Mouse (Mus musculus) spleen, adult 2 months (tissue): ENCODE measurements around the gene Rnf214. TPM values are rescaled to one million over a fixed set of nuclear protein-coding genes. Genes with fewer than 3 reads are reported as not detected.

Experiments
- DNase-seq, 2 experiments: peaks; one replicate each; pipeline versions ENCODE4 v3.0.0 to v3.0.0-alpha.2; 2012 to 2021; ENCODE audit warnings: low spot score in 2 of 2, low read depth in 1 of 2
- H3K27ac ChIP-seq: fragments of 200-500 bp; 2 replicates; pipeline ENCODE4 v1.5.1; 2012; ENCODE audit warnings: low read length, inconsistent platforms; ENCODE audit not compliant: insufficient read depth
- H3K27me3 ChIP-seq: fragments of 200-500 bp; 2 replicates; pipeline ENCODE4 v1.6.1; 2012; ENCODE audit warnings: mild to moderate bottlenecking, moderate library complexity, low read length, inconsistent platforms; ENCODE audit not compliant: control insufficient read depth, insufficient read depth
- H3K36me3 ChIP-seq: fragments of 200-500 bp; 2 replicates; pipeline ENCODE4 v1.6.1; 2012; ENCODE audit warnings: mild to moderate bottlenecking, low read length, inconsistent platforms; ENCODE audit not compliant: control insufficient read depth, insufficient read depth
- H3K4me1 ChIP-seq: fragments of 200-500 bp; 2 replicates; pipeline ENCODE4 v1.6.1; 2011; ENCODE audit warnings: inconsistent platforms; ENCODE audit not compliant: control insufficient read depth, insufficient read depth, insufficient read length
- H3K4me3 ChIP-seq: fragments of 200-500 bp; 2 replicates; pipeline ENCODE4 v1.5.1; 2011; ENCODE audit warnings: mild to moderate bottlenecking, inconsistent platforms; ENCODE audit not compliant: insufficient read depth, insufficient read length; ENCODE audit errors: extremely low read depth
- CTCF ChIP-seq: fragments of 200-500 bp; IDR thresholded peaks from 2 replicates; pipeline ENCODE4 v1.5.1; 2011; ENCODE audit warnings: mild to moderate bottlenecking, inconsistent platforms; ENCODE audit not compliant: insufficient read depth, insufficient read length, insufficient replicate concordance; ENCODE audit errors: extremely low read depth
- POLR2A ChIP-seq: fragments of 200-500 bp; IDR thresholded peaks from 2 replicates; pipeline ENCODE4 v1.6.1; 2011; ENCODE audit warnings: low read depth, low read length, inconsistent platforms
- WGBS: fragments of 180-500 bp; shearing (Covaris S2); methylation state at CpG from one replicate; pipeline ENCODE4 v1.1.7; 2018; 5-methylcytosine and 5-hydroxymethylcytosine counted together
- polyA plus RNA-seq: library from polyadenylated mRNA; depleted of rRNA; stranded (reverse); fragments of >200 nt; gene quantifications from 2 replicates; pipeline ENCODE4 v1.2.3, GENCODE M21; 2012

Gene Rnf214
- polyA plus RNA-seq, 1 experiment: 7.7 TPM

DNA sequence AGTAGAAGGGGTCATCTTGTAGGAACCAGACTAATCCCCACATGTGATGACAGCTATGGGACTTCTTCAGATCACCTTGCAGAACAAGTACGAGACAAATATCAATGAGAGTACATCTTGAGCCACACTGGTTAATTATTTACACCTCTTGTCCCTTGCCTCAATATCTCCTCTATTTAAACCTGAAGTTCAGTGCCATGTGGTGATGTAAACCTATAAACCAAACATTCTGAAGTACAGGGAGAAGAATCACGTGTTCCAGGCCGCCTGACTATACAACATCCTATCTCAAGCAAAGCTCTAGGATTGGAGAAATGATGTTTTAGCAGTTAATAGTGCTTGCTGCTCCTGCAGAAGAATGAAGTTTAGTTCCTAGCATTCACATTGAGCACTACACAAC, 36.4 kb downstream of the Rnf214 start:
- no peak for DNase-seq
- 96% methylated on average over 3 of the region's 3 CpGs for WGBS
- no peak overlapping the region for H3K4me3 ChIP-seq
- H3K4me1 ChIP-seq: no peaks in the 10 kb centered on the region
- TF ChIP-seq CTCF (no peak), POLR2A (no peak)
- peaks cover 32% of the 10 kb centered on the region for H3K36me3 ChIP-seq
- H3K27me3 ChIP-seq: no peaks in the 10 kb centered on the region
- H3K27ac ChIP-seq: no peak overlapping the region

GRCm38 (mm10) chr9:45869181-45869580, 37.5 kb downstream of the Rnf214 start:
- no peak for DNase-seq
- H3K27ac ChIP-seq: no peak overlapping the region
- H3K27me3 ChIP-seq: no peaks in the 10 kb centered on the region
- 98% methylated on average over 3 of the region's 3 CpGs for WGBS
- TF ChIP-seq POLR2A (no peak), CTCF (no peak)
- H3K4me3 ChIP-seq: no peak overlapping the region
- H3K4me1 ChIP-seq: no peaks in the 10 kb centered on the region
- H3K36me3 ChIP-seq: peaks cover 34% of the 10 kb centered on the region

DNA sequence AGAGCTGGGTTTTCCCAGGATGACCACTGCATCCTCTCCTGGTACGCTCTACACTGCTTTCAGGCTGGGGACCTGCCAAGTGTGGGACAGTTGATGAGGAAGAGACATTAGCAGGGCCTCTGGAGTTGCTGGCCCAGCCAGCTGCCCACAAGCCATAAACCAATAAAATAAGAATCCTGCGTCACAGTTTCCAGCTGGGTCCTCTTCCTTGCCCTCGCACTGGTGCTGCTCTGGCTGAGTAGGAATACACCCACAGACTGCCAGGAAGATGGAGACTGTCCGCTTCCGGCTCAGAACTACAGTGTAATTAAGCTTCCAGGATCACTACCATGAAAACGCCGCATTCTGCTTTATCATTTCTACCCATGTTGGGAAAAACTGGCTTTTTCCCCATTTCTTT, 44.9 kb downstream of the Rnf214 start:
- Histone ChIP-seq H3K4me3 (no peak overlapping the region), H3K27ac (no peak overlapping the region), H3K27me3 (no peaks in the 10 kb centered on the region), H3K36me3 (peaks cover 20% of the 10 kb centered on the region), H3K4me1 (no peaks in the 10 kb centered on the region)
- WGBS: 95% methylated on average over 7 of the region's 7 CpGs
- no peak for DNase-seq
- TF ChIP-seq POLR2A (no peak), CTCF (no peak)

DNA sequence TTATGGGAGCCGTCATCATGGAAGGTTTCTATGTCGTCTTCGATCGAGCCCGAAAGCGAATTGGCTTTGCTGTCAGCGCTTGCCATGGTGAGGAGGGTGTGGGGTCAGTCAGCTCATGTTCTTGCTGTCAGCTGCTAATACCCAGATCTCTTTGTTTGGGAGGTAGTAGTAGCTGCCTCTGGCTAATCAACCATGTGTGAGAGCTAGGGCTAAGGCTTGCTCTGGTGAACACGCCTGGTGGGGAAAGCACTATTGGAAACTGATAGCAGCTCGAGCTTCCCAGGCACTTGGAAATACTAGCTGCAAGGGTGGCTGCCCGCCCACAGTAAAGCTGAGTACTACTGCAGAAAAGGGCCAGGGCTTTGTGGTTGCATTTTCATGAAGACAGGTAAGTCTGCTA, 47.3 kb downstream of the Rnf214 start:
- DNase-seq: no peak
- Histone ChIP-seq H3K27me3 (no peaks in the 10 kb centered on the region), H3K4me1 (no peaks in the 10 kb centered on the region), H3K4me3 (no peak overlapping the region), H3K36me3 (peaks cover 13% of the 10 kb centered on the region), H3K27ac (no peak overlapping the region)
- no peak for TF ChIP-seq CTCF
- no peak for TF ChIP-seq POLR2A
- WGBS: 92% methylated on average over 10 of the region's 10 CpGs

DNA sequence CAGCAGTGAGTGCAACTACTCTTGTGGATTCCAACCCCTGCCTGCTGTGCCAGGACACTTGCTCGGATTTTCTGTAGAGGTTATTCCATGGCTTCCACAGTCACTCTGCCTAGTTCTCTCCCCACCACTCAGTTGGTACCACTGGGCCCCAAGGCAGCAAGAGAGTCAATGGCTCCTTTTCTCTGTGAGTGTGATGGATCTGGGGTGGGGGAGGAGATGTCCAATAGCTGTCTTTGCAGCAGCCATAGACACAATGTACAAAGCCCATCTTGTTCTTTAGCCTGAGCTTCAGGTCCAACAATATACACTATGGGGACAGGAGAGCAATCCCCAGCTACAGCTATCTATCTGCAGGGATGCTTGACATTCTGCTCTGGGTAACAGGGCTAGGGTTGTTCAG, 52.6 kb downstream of the Rnf214 start:
- H3K27ac ChIP-seq: no peak overlapping the region
- DNase-seq: no peak
- TF ChIP-seq CTCF (no peak), POLR2A (no peak)
- H3K4me1 ChIP-seq: peaks cover 5% of the 10 kb centered on the region; the same call in 1 of the 2 replicates
- 73% methylated on average over 1 of the region's 1 CpGs for WGBS
- H3K36me3 ChIP-seq: peaks cover 1% of the 10 kb centered on the region; the same call in 1 of the 2 replicates
- H3K4me3 ChIP-seq: no peak overlapping the region
- no peaks in the 10 kb centered on the region for H3K27me3 ChIP-seq

DNA sequence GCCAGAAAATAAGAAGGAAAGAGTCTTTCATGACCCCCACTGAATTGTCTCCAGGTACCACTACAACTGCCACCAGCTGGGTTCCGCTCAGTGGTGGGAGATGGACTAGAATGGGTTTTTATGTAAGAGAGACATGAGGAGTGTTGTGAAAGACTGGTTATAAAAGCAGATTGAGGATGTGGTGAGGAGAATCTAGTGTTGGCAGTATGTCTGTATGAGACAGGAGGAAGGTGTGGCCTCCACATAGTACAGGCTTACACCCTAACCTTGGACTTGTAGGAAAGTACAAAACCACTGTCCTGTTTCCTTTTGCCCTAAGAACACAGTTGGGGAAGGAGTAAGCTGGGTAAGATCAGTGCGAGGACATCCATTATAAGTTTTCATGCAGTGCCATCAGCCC, 53.0 kb downstream of the Rnf214 start:
- DNase-seq: no peak
- peaks cover 5% of the 10 kb centered on the region; the same call in 1 of the 2 replicates for H3K4me1 ChIP-seq
- H3K27ac ChIP-seq: no peak overlapping the region
- peaks cover 1% of the 10 kb centered on the region; the same call in 1 of the 2 replicates for H3K36me3 ChIP-seq
- WGBS: 56% methylated on average over 2 of the region's 2 CpGs
- no peaks in the 10 kb centered on the region for H3K27me3 ChIP-seq
- no peak for TF ChIP-seq CTCF
- no peak for TF ChIP-seq POLR2A
- H3K4me3 ChIP-seq: no peak overlapping the region

GRCm38 (mm10) chr9:45851776-45852175, 54.9 kb downstream of the Rnf214 start:
- TF ChIP-seq POLR2A: no peak
- TF ChIP-seq CTCF: no peak
- 93% methylated on average over 2 of the region's 2 CpGs for WGBS
- H3K27me3 ChIP-seq: no peaks in the 10 kb centered on the region
- H3K27ac ChIP-seq: no peak overlapping the region
- H3K4me1 ChIP-seq: peaks cover 9% of the 10 kb centered on the region; the same call in 1 of the 2 replicates
- no peak overlapping the region for H3K4me3 ChIP-seq
- no peak for DNase-seq
- H3K36me3 ChIP-seq: no peaks in the 10 kb centered on the region
